Mouse (Mus musculus) heart, embryonic 14.5 days (tissue): ENCODE measurements around the gene Hist1h2bp. TPM values are rescaled to one million over a fixed set of nuclear protein-coding genes. Genes with fewer than 3 reads are reported as not detected.
A peak's percentile ranks its signal among the peaks of the same experiment; 100 is the strongest.
"Not testable (repeated sequence)": the region's sequence is repeated elsewhere in the genome, so short reads cannot be mapped to it uniquely, and the experiment has no call there.

Experiments
- ATAC-seq: fragments of 200-750 bp; cut with Nextera tagmentation; 2 replicates; pipeline ENCODE4 v1.8.0; 2017; ENCODE audit warnings: low read depth, moderate TSS enrichment; ENCODE audit not compliant: insufficient number of reproducible peaks, insufficient read depth, low FRiP score
- H3K27ac ChIP-seq, 2 experiments: fragments of 200-500 bp in 1 of 2; fragments of 300-500 bp in 1 of 2; sonication (generic) in 1 of 2; replicated peaks in 1 of 2; 2 replicates each; pipeline ENCODE4 v1.5.1; 2012 to 2014; ENCODE audit warnings: low read depth in 2 of 2, low read length in 2 of 2, control low read depth in 1 of 2, mild to moderate bottlenecking in 1 of 2, mixed read lengths in 1 of 2; ENCODE audit not compliant: control insufficient read depth in 1 of 2, insufficient read depth in 1 of 2
- H3K27me3 ChIP-seq: fragments of 300-500 bp; sonication (generic); 2 replicates; pipeline ENCODE4 v1.6.1; 2014; ENCODE audit warnings: mild to moderate bottlenecking, low read length, control low read depth; ENCODE audit not compliant: control insufficient read depth, insufficient read depth
- H3K36me3 ChIP-seq: fragments of 300-500 bp; sonication (generic); 2 replicates; pipeline ENCODE4 v1.6.1; 2014; ENCODE audit warnings: mild to moderate bottlenecking, control low read depth, low read length, mixed read lengths; ENCODE audit not compliant: control insufficient read depth, insufficient read depth
- H3K4me1 ChIP-seq, 2 experiments: fragments of 200-500 bp in 1 of 2; fragments of 300-500 bp in 1 of 2; sonication (generic) in 1 of 2; 2 replicates each; pipeline ENCODE4 v1.6.1; 2012 to 2014; ENCODE audit warnings: low read length in 2 of 2, control low read depth in 1 of 2, mixed read lengths in 1 of 2; ENCODE audit not compliant: control insufficient read depth in 2 of 2, insufficient read depth in 2 of 2
- H3K4me2 ChIP-seq: fragments of 300-500 bp; sonication (generic); 2 replicates; pipeline ENCODE4 v1.6.1; 2014; ENCODE audit warnings: mild to moderate bottlenecking, low read length
- H3K4me3 ChIP-seq, 2 experiments: fragments of 200-500 bp in 1 of 2; fragments of 300-500 bp in 1 of 2; sonication (generic) in 1 of 2; 2 replicates each; pipeline ENCODE4 v1.5.1; 2012 to 2014; ENCODE audit warnings: low read length in 2 of 2, mild to moderate bottlenecking in 2 of 2, control low read depth in 1 of 2, low read depth in 1 of 2, moderate library complexity in 1 of 2; ENCODE audit not compliant: control insufficient read depth in 1 of 2, insufficient read depth in 1 of 2
- H3K9ac ChIP-seq: fragments of 300-500 bp; sonication (generic); 2 replicates; pipeline ENCODE4 v1.6.1; 2014; ENCODE audit warnings: mild to moderate bottlenecking, low read length
- H3K9me3 ChIP-seq: fragments of 300-500 bp; sonication (generic); 2 replicates; pipeline ENCODE4 v1.6.1; 2016; ENCODE audit warnings: low read length, control low read depth; ENCODE audit not compliant: control insufficient read depth
- WGBS: fragments of 180-500 bp; shearing (Covaris S2); extraction: QIAGEN DNeasy Blood & Tissue Kit; methylation state at CpG from one replicate; pipeline ENCODE4 v1.1.7; 2014; 5-methylcytosine and 5-hydroxymethylcytosine counted together
- polyA plus RNA-seq: library from polyadenylated mRNA; unstranded; fragments of >200 nt; fragmentation: Nextera tagmentation; extraction: Ambion mirVana; gene quantifications from 2 replicates; pipeline ENCODE4 v1.2.1, GENCODE M21; 2014

The Hist1h2bp gene
- polyA plus RNA-seq, 1 experiment from 2014 or later: 0.58 TPM

DNA sequence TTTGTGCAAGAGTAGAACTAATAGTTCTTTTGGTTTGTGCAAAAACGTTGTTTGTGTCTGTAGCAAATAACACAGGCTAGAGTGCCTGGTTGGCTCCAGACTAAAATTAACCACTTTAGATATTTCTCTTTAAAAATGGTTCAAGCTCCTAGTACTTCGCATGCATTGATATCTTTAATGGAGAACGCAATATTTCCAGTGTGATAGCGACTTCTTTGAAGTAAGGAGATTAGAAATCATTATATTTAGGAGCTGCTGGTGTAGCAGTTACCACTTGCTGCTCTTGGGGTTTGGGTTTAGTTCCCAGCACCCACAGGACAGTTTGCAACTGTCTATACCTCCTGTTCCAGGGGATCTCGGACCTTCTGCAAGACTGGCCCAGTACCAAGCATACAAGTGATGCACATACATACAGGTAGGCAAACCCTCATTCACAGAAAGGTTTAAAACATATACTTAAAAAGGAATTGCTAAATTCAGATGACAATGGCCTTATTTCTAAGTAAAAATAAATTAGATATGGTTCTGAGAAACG, 6.2 kb upstream of the Hist1h2bp start:
- peak overlapping the region in 1 of 2 experiments; percentile 88; a peak in 3 of 4 replicates for H3K27ac ChIP-seq
- H3K4me2 ChIP-seq: peak overlapping the region; percentile 92
- WGBS: 41% methylated on average over 6 of the region's 6 CpGs
- H3K4me3 ChIP-seq: peak overlapping the region in 1 of 2 experiments; percentile 60; a peak in 2 of 4 replicates
- H3K9me3 ChIP-seq: no peaks in the 10 kb centered on the region
- no peak for ATAC-seq
- no peaks in the 10 kb centered on the region for H3K27me3 ChIP-seq
- H3K9ac ChIP-seq: peak overlapping the region; percentile 84
- H3K4me1 ChIP-seq: peaks cover 6 to 29% of the 10 kb centered on the region in 2 experiments
- H3K36me3 ChIP-seq: no peaks in the 10 kb centered on the region

DNA sequence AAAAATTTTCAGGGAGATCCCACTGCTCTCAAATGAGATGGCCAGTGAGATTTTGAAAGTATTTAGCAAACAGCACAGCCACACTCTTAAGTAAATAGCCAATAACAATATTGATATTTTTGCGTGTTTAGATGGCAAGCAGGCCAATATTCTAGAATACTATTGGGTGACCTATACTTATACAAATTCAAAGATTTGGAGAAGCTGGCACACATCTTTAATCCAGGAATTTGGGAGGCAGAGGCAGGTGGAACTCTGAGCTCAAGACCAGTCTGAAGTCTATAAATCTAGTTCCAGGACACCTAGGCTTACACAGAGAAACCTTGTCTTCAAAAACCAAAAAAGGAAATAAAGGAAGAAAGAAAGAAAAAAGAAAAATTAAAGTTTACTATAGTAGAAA, 5.6 kb upstream of the Hist1h2bp start:
- H3K9me3 ChIP-seq: no peaks in the 10 kb centered on the region
- peaks cover 7 to 34% of the 10 kb centered on the region in 2 experiments for H3K4me1 ChIP-seq
- no peak overlapping the region for H3K27ac ChIP-seq
- no peaks in the 10 kb centered on the region for H3K36me3 ChIP-seq
- H3K27me3 ChIP-seq: no peaks in the 10 kb centered on the region
- no peak overlapping the region for H3K9ac ChIP-seq
- 94% methylated on average over 1 of the region's 1 CpGs for WGBS
- no peak for ATAC-seq
- no peak overlapping the region for H3K4me3 ChIP-seq
- H3K4me2 ChIP-seq: no peak overlapping the region

DNA sequence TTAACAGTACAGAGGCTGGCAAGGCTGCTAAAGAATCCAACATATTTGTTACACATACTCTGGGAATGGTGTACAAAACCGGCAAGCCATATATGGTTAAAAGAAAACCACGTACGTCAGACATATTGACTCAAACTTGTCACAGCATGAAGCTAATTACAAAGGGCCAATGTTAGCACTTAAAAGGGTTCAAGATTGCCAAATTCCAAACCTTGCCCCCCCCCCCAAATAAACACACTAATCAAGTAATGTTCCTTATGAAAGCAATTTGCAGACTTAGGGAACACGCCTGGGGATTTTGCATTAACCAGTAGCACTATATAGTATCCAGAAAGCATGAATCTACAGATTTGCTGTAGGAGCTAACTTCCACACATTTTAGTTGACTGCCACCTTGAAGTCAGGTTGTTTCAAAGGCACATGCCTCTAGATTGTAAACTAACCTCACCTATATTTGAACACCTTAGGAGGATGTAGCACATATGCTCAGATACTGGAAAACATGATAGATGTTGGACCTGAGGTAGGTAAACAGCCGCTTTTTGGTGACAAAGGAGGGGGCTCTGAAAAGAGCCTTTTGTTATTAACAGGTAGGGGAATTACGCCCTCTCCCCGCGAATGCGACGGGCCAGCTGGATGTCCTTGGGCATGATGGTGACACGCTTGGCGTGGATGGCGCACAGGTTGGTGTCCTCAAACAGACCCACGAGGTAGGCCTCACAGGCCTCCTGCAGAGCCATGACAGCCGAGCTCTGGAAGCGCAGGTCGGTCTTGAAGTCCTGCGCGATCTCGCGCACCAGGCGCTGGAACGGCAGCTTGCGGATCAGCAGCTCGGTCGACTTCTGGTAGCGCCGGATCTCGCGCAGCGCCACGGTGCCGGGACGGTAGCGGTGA, 4.7 kb upstream of the Hist1h2bp start:
- H3K27ac ChIP-seq: peak overlapping the region; percentile 84 to 85
- H3K4me1 ChIP-seq: peaks cover 7 to 34% of the 10 kb centered on the region in 2 experiments
- H3K9ac ChIP-seq: peak overlapping the region; percentile 82
- peak overlapping the region; percentile 77 for H3K4me2 ChIP-seq
- H3K27me3 ChIP-seq, ATAC-seq, H3K36me3 ChIP-seq, H3K9me3 ChIP-seq: not testable (repeated sequence)
- peak overlapping the region; percentile 44 to 52 for H3K4me3 ChIP-seq
- 2% methylated on average over 17 of the region's 35 CpGs for WGBS

DNA sequence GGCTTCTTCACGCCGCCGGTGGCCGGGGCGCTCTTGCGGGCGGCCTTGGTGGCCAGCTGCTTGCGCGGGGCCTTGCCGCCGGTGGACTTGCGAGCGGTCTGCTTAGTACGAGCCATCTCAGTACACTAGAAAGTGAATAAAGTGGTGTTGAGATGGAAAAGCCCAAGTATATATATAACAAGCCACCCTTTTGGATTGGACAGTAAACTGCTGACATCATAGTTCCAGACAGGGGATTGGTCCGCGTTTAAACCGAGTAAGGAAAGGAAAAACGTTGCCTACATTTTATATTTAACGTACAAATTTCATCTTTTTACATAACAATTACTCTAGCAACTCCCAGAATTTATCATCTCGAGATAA, 4.0 kb upstream of the Hist1h2bp start, which contains the start of gene Hist1h3i:
Gene Hist1h3i, minus strand, starts transcription at position 116 of the 363 bp plus-strand sequence.
- 0% methylated on average over 14 of the region's 20 CpGs for WGBS

DNA sequence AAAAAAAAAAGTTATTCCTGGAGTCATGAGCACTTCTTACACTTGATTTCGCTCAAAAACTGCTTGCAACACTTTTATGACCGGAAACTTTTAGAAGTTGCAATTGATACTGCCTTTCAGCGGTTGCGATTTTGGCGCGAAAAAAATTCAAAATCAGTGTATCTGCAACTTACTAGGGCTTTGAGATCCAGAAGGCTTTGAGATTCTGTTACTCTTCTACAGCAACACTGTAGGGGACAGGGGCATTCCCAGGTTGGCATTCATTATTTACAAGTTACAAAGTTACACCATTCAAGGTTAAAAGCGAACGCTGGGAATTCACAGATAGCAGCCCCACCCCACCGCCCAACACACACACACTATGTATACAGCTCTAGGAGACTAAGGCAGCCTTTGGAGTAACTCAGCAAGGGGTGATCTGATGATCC, 3.5 kb upstream of the Hist1h2bp start:
- peak overlapping the region; percentile 77 for H3K4me2 ChIP-seq
- no peak for ATAC-seq
- peaks cover 7 to 34% of the 10 kb centered on the region in 2 experiments for H3K4me1 ChIP-seq
- WGBS: 5% methylated on average over 9 of the region's 9 CpGs
- no peaks in the 10 kb centered on the region for H3K36me3 ChIP-seq
- H3K4me3 ChIP-seq: peak overlapping the region; percentile 16 to 44; a peak in 3 of 4 replicates
- no peaks in the 10 kb centered on the region for H3K27me3 ChIP-seq
- H3K9ac ChIP-seq: peak overlapping the region; percentile 82
- peak overlapping the region; percentile 80 to 87 for H3K27ac ChIP-seq
- H3K9me3 ChIP-seq: no peaks in the 10 kb centered on the region

More for the DNA sequence above, 4.0 kb upstream of the Hist1h2bp start, which contains the start of gene Hist1h3i:
- peak within 1 kb of the TSS; percentile 77 for H3K4me2 ChIP-seq
- peak within 1 kb of the TSS; percentile 82 for H3K9ac ChIP-seq
- peaks cover 7 to 37% of the 10 kb centered on the region in 2 experiments for H3K4me1 ChIP-seq
- peak within 1 kb of the TSS; percentile 44 to 52 for H3K4me3 ChIP-seq
- no peaks in the 10 kb centered on the region for H3K9me3 ChIP-seq
- ATAC-seq: peak; percentile 70
- no peaks in the 10 kb centered on the region for H3K27me3 ChIP-seq
- H3K27ac ChIP-seq: peak within 1 kb of the TSS; percentile 84 to 87
- no peaks in the 10 kb centered on the region for H3K36me3 ChIP-seq

DNA sequence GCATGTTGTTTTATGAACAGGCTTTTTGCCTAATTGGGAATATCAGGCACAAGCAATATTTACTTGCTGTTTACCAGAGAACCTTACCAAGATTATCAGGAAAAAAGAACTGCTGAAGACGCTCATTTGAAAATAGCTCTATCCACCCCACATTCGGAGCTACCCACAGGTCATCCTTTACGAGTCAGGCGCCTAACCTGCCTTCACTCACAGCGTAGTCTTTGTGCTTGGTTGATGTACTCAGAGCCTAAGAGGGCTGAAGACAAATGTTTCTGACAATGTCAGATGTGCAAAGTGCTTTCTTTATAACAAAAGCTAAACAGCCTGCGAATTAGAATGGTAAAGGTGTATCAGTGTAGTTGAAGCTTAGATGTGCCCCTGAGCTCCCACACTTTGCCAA, 3.0 kb upstream of the Hist1h2bp start:
- Histone ChIP-seq H3K36me3 (no peaks in the 10 kb centered on the region), H3K4me3 (peak overlapping the region in 1 of 2 experiments; percentile 44; a peak in 1 of 4 replicates)

DNA sequence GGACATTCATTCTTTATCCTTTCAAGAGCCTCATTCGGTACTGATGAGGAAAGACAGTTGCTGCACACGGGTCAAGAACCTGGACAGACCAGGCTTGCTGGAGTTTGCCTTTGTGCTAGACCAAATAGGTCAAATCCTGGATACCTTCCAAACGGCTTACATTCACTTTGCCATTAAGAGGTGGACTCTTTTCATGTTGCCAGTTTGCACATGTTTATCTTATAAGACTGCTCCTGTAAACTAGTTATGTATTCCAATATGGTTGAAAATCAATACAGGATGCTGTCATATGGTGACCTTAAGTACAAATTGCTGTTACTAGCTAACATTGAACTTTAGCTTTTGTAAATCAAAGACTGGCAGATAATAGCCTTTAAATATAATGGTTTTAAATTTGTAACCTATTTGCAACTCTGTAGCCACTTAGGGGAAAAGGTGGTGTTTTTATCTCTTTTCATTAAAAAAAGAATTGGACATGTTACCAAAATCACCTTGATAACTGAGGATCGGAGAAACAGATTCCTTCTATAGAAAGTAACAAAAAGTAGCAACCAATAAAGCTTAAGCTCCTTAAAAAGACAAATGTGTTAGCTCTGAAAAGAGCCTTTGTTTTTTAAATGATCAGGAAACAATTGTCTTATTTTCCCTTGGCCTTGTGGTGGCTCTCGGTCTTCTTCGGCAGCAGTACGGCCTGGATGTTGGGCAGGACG, 917 bp upstream of the Hist1h2bp start:
- Histone ChIP-seq H3K4me3 (peak overlapping the region; percentile 36 to 42), H3K9me3 (no peaks in the 10 kb centered on the region), H3K36me3 (no peaks in the 10 kb centered on the region), H3K4me1 (peaks cover 7 to 36% of the 10 kb centered on the region in 2 experiments), H3K4me2 (peak overlapping the region; percentile 64), H3K27ac (peak overlapping the region; percentile 82 to 84), H3K9ac (peak overlapping the region; percentile 65), H3K27me3 (no peaks in the 10 kb centered on the region)
- WGBS: 10% methylated on average over 8 of the region's 8 CpGs
- no peak for ATAC-seq

More for the DNA sequence above, 3.0 kb upstream of the Hist1h2bp start:
- Histone ChIP-seq H3K9me3 (no peaks in the 10 kb centered on the region), H3K9ac (peak overlapping the region; percentile 82), H3K27me3 (no peaks in the 10 kb centered on the region), H3K27ac (peak overlapping the region; percentile 80 to 87), H3K4me1 (peaks cover 7 to 34% of the 10 kb centered on the region in 2 experiments), H3K4me2 (peak overlapping the region; percentile 77; the same call in 1 of the 2 replicates)
- 47% methylated on average over 6 of the region's 6 CpGs for WGBS
- no peak for ATAC-seq
